Mouse (Mus musculus): ENCODE measurements around the gene Trpm5. TPM values are rescaled to one million over a fixed set of nuclear protein-coding genes. Genes with fewer than 3 reads are reported as not detected.

Gene Trpm5
- polyA plus RNA-seq, 1 experiment = 0.95 TPM

- no peaks in the 10 kb centered on the region for H3K36me3 ChIP-seq (ENCODE audit: control insufficient read depth, insufficient read depth, low read length)
- peaks cover 6% of the 10 kb centered on the region; the same call in 1 of the 2 replicates for H3K4me1 ChIP-seq (ENCODE audit: control insufficient read depth, insufficient read depth, insufficient read length)
- 0 out of 2 replicates have a peak overlapping the region, but pooled peaks have one; percentile 0 for H3K4me3 ChIP-seq (ENCODE audit: extremely low read depth, insufficient read depth, insufficient read length)
- peaks cover 7% of the 10 kb centered on the region for H3K27me3 ChIP-seq (ENCODE audit: control insufficient read depth, insufficient read depth, low read length)
- H3K27ac ChIP-seq (ENCODE audit: insufficient read depth, low read length) = no peak overlapping the region
- DNase-seq (ENCODE audit: low read depth in 1 of 2, low spot score in 2 of 2) = no peak
- TF ChIP-seq CTCF (IDR thresholded peaks at IDR 0.05; ENCODE audit: extremely low read depth, insufficient read depth, insufficient read length, insufficient replicate concordance) (no peak), POLR2A (IDR thresholded peaks at IDR 0.05; ENCODE audit: low read depth, low read length) (no peak)
- WGBS = 8% methylated on average over 51 of the region's 57 CpGs
These were observed 12.4 kb upstream of the Trpm5 start for GRCm38 (mm10) chr7:143106672-143107465.

GRCm38 (mm10) chr7:143106062-143106461 lies 11.6 kb upstream of the Trpm5 start, which contains the start of gene Kcnq1:
TSS of gene Kcnq1 (plus strand) at chr7:143106362.
- Histone ChIP-seq H3K4me3 (ENCODE audit: extremely low read depth, insufficient read depth, insufficient read length) (0 out of 2 replicates have a peak within 1 kb of the TSS, but pooled peaks have one; percentile 0), H3K4me1 (ENCODE audit: control insufficient read depth, insufficient read depth, insufficient read length) (peaks cover 6% of the 10 kb centered on the region; the same call in 1 of the 2 replicates), H3K27ac (ENCODE audit: insufficient read depth, low read length) (no peak within 1 kb of the TSS), H3K36me3 (ENCODE audit: control insufficient read depth, insufficient read depth, low read length) (no peaks in the 10 kb centered on the region), H3K27me3 (ENCODE audit: control insufficient read depth, insufficient read depth, low read length) (peaks cover 7% of the 10 kb centered on the region)
- TF ChIP-seq POLR2A (IDR thresholded peaks at IDR 0.05; ENCODE audit: low read depth, low read length) (no peak), CTCF (IDR thresholded peaks at IDR 0.05; ENCODE audit: extremely low read depth, insufficient read depth, insufficient read length, insufficient replicate concordance) (no peak)
- no peak for DNase-seq (ENCODE audit: low read depth in 1 of 2, low spot score in 2 of 2)
- WGBS = 77% methylated on average over 4 of the region's 4 CpGs

GRCm38 (mm10) chr7:143105258-143105897 lies 10.9 kb upstream of the Trpm5 start:
- 65% methylated on average over 11 of the region's 11 CpGs for WGBS
- H3K27ac ChIP-seq (ENCODE audit: insufficient read depth, low read length) = no peak overlapping the region

GRCm38 (mm10) chr7:143100759-143101158 lies 6.3 kb upstream of the Trpm5 start:
- Histone ChIP-seq H3K27ac (ENCODE audit: insufficient read depth, low read length) (no peak overlapping the region), H3K27me3 (ENCODE audit: control insufficient read depth, insufficient read depth, low read length) (no peaks in the 10 kb centered on the region), H3K4me1 (ENCODE audit: control insufficient read depth, insufficient read depth, insufficient read length) (no peaks in the 10 kb centered on the region), H3K36me3 (ENCODE audit: control insufficient read depth, insufficient read depth, low read length) (no peaks in the 10 kb centered on the region), H3K4me3 (ENCODE audit: extremely low read depth, insufficient read depth, insufficient read length) (no peak overlapping the region)
- TF ChIP-seq CTCF (IDR thresholded peaks at IDR 0.05; ENCODE audit: extremely low read depth, insufficient read depth, insufficient read length, insufficient replicate concordance) = no peak
- no peak for TF ChIP-seq POLR2A (IDR thresholded peaks at IDR 0.05; ENCODE audit: low read depth, low read length)
- DNase-seq (ENCODE audit: low read depth in 1 of 2, low spot score in 2 of 2) = no peak
- 15% methylated on average over 4 of the region's 4 CpGs for WGBS

More at GRCm38 (mm10) chr7:143105258-143105897, 10.9 kb upstream of the Trpm5 start:
- no peak for TF ChIP-seq CTCF (IDR thresholded peaks at IDR 0.05; ENCODE audit: extremely low read depth, insufficient read depth, insufficient read length, insufficient replicate concordance)
- TF ChIP-seq POLR2A (IDR thresholded peaks at IDR 0.05; ENCODE audit: low read depth, low read length) = no peak
- Histone ChIP-seq H3K4me3 (ENCODE audit: extremely low read depth, insufficient read depth, insufficient read length) (no peak overlapping the region), H3K36me3 (ENCODE audit: control insufficient read depth, insufficient read depth, low read length) (no peaks in the 10 kb centered on the region), H3K4me1 (ENCODE audit: control insufficient read depth, insufficient read depth, insufficient read length) (peaks cover 6% of the 10 kb centered on the region; the same call in 1 of the 2 replicates), H3K27me3 (ENCODE audit: control insufficient read depth, insufficient read depth, low read length) (peaks cover 7% of the 10 kb centered on the region)
- no peak for DNase-seq (ENCODE audit: low read depth in 1 of 2, low spot score in 2 of 2)

GRCm38 (mm10) chr7:143095554-143095907 lies 1.1 kb upstream of the Trpm5 start:
- 6% methylated on average over 1 of the region's 1 CpGs for WGBS
- Histone ChIP-seq H3K4me3 (ENCODE audit: extremely low read depth, insufficient read depth, insufficient read length) (no peak overlapping the region), H3K36me3 (ENCODE audit: control insufficient read depth, insufficient read depth, low read length) (no peaks in the 10 kb centered on the region), H3K27ac (ENCODE audit: insufficient read depth, low read length) (no peak overlapping the region), H3K4me1 (ENCODE audit: control insufficient read depth, insufficient read depth, insufficient read length) (peaks cover 2% of the 10 kb centered on the region; the same call in 1 of the 2 replicates), H3K27me3 (ENCODE audit: control insufficient read depth, insufficient read depth, low read length) (no peaks in the 10 kb centered on the region)
- TF ChIP-seq POLR2A (IDR thresholded peaks at IDR 0.05; ENCODE audit: low read depth, low read length) (no peak), CTCF (IDR thresholded peaks at IDR 0.05; ENCODE audit: extremely low read depth, insufficient read depth, insufficient read length, insufficient replicate concordance) (no peak)
- DNase-seq (ENCODE audit: low read depth in 1 of 2, low spot score in 2 of 2) = no peak

GRCm38 (mm10) chr7:143093847-143094246 lies 595 bp downstream of the Trpm5 start:
- no peak overlapping the region for H3K4me3 ChIP-seq (ENCODE audit: extremely low read depth, insufficient read depth, insufficient read length)
- 74% methylated on average over 3 of the region's 3 CpGs for WGBS
- no peaks in the 10 kb centered on the region for H3K36me3 ChIP-seq (ENCODE audit: control insufficient read depth, insufficient read depth, low read length)
- no peaks in the 10 kb centered on the region for H3K27me3 ChIP-seq (ENCODE audit: control insufficient read depth, insufficient read depth, low read length)
- H3K4me1 ChIP-seq (ENCODE audit: control insufficient read depth, insufficient read depth, insufficient read length) = peaks cover 2% of the 10 kb centered on the region; the same call in 1 of the 2 replicates
- no peak overlapping the region for H3K27ac ChIP-seq (ENCODE audit: insufficient read depth, low read length)
- TF ChIP-seq POLR2A (IDR thresholded peaks at IDR 0.05; ENCODE audit: low read depth, low read length) (no peak), CTCF (IDR thresholded peaks at IDR 0.05; ENCODE audit: extremely low read depth, insufficient read depth, insufficient read length, insufficient replicate concordance) (no peak)
- DNase-seq (ENCODE audit: low read depth in 1 of 2, low spot score in 2 of 2) = no peak
